Mouse (Mus musculus) adrenal gland, postnatal 36 days (tissue): ENCODE measurements at regions not wholly inside any gene's neighbourhood (a gene's known extent, or its start where the extent isn't known, plus 50 kb on each side); places are given as distances from the start of the nearest gene placed in this dataset.
A peak's percentile ranks its signal among the peaks of the same experiment; 100 is the strongest.

Experiments
- DNase-seq, 2 experiments: peaks; one replicate each; pipeline ENCODE4 v3.0.0; 2021; ENCODE audit warnings: mixed read lengths in 1 of 2

DNA sequence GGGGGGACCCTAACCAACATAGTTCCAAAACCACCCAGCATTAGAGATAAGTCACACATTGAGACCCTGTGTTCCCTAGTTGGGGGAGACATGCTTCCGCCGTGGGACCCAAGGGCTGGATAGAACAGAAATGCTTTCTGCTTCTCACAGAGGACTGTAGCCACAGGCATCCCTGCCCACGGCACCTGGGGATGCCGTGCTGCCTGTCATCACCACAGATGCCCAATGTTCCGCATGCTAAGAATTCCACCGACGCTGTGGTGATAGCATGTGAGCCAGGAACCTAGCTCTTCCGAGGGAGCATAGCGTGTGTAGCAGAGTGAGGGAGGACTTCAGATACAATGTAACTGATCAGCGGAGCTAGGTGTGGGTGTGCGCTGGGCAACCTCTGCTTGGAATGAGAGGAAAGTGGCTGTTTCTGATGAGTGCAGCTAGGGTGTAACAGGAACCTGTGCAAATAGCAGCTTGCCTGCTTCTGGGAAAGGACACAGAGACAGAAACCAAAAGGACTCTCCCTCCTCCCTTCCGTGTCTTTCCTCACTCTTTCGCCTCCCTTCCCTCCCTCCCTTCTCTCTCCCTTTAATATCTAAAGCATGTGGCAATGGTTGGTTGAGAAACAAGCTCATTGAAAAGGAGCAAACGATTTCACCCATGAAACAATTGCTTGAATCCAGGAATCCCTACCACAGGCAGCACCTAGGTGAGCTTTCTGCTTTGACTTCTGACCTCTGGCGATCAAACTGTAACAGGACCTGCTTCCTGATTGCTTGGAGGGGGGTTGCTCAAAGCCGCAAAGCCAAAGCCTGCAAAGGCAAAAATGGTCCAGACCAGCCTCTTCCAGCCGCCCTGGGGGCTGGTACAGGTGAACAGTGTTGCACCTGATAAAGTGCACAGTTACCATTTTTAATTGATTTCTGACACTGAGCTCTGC is 102.3 kb downstream of the Gm26897 start:
- no peak for DNase-seq

DNA sequence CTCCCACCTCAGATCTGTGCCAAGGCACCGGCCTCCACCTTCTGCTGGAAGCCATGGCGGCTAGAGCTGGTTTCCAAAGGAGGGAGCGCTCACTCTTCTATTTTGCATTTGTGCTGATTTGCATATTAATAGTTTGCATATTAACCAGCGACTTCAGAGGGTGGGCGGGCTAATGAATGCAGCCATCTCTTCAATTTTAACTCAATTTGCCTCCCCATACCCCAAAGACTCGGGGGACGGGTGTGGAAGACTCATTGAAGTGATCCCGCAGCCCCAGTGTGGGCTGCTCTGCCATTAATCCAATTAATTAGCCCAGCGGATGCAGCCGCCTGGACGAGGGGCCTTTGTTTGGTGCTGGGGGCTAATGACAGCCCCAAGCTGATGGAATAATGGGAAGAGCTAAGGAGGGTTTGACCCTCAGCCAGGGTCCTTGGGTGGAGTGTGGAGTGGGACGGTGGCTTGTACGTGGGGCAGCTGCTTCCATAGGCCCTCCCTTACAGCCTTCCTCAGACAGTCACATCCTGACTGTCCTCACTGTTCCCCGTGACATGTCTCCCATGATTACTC is 103.0 kb downstream of the Gm26897 start:
- DNase-seq, result no peak

DNA sequence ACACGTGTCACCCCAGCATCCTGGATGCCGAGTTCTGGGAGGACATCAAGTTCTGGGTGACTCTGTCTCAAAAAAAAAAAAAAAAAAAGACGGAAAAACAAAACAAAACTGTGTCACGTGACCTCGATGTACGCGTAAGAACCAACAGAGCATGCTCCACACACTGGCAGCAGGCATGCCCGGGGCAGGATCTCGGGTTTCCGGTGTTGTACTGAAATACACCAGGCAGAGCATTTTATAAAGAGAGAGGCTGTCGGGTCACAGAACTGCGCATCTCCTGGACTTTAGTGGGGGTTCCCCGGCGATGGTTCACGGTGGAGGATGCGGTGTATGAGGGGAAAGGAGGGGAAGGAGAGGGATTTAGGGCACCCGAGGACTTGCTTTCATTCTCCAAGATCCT is 108.7 kb downstream of the Gm26897 start:
- no peak for DNase-seq

DNA sequence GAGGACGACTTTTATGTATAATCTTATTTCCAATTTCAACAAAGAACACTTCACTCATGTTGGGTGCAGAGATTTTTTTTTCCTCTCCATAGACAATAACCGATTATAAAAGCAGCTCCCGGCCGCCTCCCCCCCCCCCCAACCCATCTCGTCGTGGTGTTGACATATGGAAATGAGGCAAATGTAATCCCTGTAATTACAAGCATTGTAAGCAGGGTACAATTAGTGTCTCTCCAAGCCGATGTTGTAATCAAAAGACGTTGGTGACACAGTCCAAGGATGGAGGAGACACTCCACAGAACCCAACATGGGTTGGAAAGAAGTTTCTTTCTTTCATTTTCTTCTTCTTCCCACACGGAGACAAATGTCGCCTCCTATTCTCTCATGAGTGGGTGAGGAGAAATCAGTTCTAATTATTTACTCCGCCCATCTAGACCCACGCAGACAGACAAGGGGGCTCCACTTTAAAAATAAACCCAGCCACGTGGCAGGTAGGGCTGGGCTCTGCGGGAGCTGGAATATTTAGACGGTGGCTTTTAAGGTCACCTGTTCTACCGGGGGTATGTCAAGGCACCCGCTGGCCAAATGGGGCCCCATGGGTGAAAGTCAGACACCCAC is 110.0 kb downstream of the Gm26897 start:
- DNase-seq, result no peak

DNA sequence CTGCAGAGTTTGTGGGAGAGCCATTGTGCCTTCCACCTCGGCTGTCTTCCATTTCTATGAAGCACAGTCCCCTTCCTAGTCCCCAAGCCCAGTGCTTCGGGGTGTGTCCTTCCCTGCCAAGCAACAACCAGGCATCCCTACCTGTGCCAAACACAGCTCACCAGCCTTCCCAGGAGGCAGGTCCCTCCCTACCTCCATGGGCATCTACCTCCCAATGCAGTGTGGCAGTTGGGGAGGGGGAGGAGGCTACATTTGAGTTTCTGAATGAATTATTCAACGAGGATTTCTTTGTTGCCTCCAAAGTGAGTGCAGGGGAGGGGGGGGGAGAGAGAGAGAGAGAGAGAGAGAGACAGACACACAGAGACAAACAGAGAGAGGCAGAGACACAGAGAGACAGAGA is 110.8 kb downstream of the Gm26897 start:
- no peak for DNase-seq

DNA sequence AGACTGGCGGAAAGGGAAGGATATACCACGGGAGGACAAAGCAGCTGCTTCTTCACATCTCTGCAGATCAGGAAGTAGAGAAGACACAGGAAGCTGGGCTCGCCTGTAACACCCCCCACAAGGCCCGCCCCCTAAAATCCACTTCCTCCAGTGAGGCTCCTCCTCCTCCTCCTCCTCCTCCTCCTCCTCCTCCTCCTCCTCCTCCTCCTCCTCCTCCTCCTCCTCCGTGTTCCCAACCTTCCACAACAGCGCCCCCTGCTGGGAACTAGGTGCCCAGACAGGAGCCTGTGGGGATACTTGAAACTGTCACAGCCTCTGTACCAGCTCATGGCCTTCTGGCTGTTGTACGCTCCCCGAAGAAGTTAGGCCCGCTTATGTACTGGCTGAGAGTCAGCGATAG is 115.2 kb downstream of the Gm26897 start:
- DNase-seq, result peak; percentile 1 to 3

DNA sequence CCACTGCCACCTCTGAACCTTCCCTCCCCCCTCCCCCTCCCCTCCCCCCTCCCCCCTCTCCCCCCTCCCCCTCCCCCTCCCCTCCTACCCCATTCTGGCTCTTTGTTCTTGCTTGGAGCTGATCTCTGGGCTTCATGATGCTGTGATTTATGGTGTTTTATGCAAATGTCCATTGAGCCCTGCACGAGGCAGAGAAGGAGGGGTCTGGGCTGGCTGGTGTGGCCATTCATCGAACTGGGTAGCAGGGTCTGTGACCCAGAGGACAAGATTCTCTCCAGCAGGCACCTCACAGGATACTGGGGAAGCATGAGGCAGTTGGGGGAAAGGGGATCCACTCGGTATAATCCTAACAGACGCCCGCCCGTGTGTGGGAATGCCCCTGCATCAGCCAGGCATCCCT is 119.0 kb downstream of the Gm26897 start:
- no peak for DNase-seq

DNA sequence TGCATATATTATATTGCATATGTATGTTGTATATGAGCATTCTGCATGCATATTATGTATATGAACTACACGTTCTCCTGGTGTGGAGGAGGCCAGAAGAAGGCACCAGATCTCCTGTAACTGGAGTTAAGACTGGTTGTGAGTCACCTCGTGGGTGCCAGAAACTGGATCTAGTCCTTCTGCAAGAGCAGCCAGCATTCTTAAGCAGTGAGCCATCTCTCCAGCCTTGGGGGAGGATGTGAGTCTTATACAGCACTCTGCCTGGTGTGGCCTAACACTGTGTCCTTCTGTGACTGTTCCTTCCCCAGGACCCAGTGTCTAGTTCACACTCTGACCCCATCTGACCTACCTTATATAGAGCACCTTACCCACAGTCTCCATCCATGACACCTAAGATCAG is 121.6 kb downstream of the Gm26897 start:
- no peak for DNase-seq

DNA sequence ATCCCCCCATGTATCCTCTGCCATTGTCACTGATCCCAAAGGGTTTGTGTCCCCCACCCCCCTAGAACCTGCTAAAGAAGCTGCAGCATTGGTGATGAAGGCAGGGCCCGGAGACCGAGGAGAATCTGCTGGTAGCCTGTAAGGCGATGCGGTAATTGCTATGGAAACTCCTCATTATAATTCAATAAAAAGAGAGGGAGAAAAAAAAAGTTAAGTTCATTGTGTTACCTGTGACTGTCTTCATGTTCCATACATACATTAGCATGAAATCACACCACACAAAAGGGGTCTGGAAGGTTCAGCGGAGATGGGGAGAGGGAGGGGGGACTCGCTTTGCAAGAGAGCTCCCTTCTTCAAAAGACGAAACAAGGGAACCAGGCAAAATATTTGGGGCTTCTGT is 123.5 kb downstream of the Gm26897 start:
- DNase-seq, result no peak

DNA sequence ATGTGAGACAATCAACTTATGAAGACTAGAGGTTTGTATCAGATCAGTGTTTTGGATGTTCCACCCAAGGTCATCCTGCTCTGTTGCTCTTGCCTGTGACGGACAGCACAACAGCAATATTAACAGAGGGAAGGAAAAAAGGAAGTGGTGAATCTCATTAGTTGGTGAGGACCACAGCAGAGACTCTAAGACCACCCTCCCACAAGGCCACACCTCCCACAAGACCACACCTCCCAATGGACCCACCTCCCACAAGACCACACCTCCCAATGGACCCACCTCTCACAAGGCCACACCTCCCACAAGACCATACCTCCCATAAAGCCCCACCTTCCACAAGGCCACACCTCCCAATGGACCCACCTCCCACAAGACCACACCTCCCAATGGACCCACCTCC is 126.7 kb downstream of the Gm26897 start:
- no peak for DNase-seq

DNA sequence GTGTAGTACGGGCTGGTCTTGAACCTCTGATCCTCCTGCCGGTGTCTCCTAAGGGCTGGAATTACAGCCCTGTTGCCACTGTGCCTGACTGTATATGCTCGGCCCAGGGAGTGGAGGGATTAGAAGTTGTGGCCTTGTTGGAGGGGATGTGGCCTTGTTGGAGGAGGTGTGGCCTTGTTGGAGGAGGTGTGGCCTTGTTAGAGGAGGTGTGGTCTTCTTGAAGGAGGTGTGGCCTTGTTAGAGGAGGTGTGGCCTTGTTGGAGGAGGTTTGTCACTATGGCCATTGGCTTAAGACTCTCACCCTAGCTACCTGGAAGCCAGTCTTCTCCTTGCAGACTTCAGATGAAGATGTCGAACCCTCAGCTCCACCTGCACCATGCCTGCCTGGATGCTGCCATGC is 128.6 kb downstream of the Gm26897 start:
- no peak for DNase-seq

DNA sequence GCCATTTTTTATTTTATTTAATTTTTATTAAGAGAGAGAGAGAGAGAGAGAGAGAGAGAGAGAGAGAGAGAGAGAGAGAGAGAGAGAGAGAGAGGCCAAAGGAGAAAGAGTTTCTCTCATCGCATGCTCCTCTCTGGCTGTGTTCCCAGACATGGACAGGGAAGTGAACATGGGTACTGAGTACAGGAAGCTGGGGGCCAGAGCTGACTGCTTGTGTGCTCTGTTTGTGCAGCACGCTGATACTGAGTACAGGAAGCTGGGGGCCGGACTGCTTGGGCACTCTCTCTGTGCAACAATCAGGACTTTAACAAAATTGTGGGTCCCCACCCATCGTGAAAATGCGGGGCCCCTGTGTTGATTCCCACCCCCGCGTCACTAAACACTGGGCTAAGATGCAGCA is 130.2 kb downstream of the Gm26897 start:
- no peak for DNase-seq

DNA sequence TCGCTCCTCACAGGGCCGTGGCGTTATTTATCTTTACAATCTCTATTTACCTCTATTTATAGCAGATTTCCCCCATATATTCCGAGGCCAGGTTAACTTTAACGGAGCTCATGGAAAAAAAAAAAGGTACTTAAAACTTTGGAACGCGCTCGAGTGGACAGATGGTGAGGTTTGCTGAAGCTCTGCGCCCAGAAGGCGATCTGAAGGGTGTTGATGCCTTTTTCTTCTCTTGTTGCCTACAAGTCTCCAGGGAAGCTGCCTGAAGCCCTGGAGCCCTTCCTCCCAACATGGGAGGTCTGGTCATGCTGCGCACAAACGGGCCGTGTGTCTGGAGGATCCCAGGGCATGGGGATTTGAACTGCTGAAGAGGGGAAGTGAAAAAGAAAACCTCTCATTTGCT is 130.9 kb downstream of the Gm26897 start:
- no peak for DNase-seq

DNA sequence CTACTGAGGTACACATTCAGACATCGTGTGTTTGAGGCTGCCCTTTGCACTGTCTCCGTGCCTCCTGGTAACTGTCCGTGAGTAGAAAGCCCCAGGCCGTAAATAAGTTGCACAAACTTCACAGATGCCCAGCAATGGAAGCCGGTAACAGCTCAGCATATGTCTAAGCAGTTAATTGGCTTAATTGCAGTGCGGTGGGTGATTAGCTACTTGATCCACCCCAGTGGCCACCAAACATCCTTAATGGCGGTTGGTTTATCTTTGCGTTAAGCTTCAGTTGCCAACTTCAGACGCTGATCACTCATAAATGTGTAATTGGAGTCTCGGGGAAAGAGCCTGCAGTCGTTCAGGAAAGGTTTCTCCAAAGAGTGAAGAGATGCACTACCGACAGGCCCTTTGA is 135.3 kb downstream of the Gm26897 start:
- no peak for DNase-seq

DNA sequence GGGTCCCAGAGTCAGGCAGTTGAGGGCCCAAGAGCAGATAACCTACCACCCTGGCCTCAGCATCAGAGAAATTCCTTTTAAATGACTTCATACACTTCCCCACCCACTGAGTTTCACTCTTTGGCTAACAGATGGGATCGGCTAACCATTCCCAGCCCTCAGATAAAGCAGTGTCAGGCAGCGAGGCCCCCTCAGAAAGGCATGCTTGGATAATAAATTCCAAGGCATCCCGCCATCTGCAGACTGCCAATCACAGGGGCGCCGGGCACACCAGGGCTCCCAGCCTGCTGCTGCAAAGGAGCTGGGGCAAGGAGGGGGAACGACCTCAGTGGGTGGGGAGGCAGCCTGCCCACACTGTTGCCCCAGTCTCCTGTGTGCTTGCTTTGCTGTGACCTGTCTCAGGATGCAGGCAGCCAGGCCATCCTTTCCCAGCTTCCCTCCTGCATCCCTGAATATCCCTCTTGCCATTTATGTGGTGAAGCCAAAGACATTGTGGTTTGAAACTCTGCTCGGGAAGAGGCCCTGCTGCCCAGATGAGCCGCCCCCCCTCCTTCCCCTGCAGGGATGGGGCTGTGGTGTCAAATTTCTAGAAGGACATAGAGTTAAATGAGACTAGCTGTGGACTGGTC is 143.6 kb downstream of the Gm26897 start:
- DNase-seq, result no peak

DNA sequence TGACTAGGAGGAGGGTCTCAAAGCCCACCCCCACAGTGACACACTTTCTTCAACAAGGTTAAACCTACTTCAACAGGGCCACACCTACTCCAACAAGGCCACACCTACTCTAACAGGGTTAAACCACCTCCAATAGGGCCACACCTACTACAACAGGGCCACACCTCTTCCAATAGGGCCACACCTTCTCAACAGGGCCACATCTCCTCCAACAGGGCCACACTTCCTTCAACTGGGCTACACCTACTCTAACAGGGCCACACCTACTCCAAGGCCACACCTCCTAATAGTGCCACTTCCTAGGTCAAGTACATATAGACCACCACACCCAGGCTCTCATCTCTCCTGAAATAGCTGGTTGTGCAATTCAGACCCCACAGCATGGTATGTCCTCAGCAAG is 145.3 kb downstream of the Gm26897 start:
- no peak for DNase-seq

DNA sequence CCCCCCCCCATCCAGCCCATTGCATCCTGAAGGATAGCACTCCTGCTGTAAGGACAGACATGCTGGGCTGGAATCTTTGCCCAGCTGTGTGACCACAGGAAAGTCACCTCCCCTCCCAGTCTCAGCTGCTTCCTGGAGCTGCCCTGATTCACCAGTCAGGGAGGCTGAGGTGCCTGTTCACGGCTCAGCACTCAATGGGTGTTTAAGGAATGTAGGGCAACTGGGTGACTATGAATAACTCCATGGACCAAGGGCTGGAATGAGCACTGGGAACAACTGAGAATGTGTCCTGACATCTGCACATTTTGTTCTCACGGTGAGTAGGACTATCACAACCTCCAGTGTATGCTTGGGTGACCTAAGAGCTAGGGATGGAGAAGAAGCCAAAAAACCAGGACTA is 146.5 kb downstream of the Gm26897 start:
- DNase-seq, result no peak

DNA sequence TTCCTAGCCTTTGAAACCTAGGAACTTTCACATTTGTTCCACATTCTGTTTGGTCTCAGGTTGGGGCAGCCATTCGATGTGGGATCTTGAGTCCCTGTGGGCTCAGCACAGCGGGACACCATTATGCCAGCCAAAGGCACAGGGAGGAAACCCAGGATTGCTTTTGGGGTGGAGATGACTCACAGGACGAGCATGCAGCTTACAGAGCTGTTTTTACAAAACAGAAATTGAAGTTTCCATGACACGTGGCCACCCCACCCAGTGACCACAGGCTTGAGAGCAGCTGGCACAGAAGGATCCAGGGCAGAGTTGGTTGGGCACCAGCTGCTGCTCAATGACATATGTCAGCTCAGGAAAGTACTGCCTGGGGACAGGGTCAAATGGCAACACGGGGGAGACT is 147.8 kb downstream of the Gm26897 start:
- DNase-seq, result peak in 1 of 2 experiments; percentile 23

DNA sequence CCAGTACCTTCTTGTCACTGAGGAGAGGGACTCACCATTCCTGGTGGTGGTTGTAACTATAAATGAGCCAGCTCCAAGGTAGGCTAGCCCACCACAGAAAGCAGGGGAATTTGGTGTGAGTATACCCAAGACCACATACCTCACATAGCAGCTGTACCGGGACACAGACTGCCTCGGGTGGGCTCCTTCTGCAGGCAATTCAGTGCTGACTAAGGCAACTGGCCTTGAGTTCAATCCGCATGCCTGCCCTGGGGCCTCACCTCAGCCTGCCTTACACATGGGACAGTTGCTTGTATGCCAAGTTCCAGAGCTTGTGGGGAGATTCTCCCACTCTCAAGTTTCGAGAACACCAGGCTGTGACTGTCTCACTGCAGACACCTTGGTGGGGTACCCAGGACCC is 153.6 kb downstream of the Gm26897 start:
- no peak for DNase-seq

DNA sequence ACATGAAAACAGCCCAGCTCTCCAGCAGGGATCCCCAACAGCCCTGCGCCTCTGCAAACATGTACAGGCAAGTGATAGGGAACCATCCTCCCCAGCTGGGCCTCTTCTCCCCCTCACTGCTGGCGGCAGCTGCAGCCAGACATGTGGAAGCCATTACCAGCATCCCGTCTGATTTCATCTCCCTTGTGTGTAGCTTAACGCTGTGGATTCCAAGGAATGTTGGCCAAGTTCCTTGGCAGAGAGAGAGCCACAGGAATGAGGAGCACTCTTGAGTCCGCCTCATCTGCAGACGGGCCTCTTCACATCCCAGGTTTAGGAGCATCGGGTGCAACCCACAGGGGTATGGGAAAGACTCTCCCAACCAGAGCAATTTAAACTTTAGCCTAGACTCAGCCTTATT is 157.1 kb downstream of the Gm26897 start:
- peak in 1 of 2 experiments; percentile 20 for DNase-seq

DNA sequence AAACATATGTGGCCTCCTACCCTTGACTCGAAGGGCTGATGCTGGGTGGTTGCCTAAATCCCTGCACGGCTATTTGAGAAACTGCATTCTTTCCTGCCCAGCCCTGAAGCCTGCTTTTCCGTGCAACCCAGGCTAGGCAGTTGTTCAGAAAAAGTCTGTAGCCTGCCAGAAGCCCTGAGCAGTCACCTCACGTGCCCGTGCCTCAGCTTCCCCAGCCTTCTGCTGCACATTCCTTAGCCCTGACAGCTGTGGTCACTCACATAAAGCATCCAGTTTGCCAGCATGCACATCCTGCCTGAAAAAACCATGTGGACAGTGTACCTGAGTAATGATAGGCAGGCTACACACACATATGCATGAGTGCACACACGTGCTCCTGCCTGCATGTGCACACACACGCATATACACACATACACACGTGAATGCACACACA is 157.6 kb downstream of the Gm26897 start:
- DNase-seq, result no peak

DNA sequence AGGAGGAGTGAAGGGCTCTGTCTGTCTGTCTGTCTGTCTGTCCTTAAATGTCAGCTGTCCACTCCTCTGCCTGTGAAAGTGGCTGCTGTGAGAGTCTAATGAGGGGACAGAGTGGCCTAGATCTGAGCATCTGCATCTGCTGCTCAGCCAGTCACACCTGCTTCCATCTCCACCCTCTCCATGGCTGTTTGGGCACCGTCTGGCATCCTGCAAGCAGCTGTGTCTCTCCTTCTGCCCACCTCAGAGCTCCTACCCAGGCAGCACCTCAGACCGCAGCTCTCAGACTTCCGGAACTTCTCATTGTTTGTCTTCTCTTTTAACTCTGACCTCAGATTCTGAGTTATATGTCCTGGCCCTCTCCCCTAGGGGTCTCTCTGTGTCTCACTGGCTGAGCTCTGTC is 159.2 kb downstream of the Gm26897 start:
- DNase-seq, result no peak

DNA sequence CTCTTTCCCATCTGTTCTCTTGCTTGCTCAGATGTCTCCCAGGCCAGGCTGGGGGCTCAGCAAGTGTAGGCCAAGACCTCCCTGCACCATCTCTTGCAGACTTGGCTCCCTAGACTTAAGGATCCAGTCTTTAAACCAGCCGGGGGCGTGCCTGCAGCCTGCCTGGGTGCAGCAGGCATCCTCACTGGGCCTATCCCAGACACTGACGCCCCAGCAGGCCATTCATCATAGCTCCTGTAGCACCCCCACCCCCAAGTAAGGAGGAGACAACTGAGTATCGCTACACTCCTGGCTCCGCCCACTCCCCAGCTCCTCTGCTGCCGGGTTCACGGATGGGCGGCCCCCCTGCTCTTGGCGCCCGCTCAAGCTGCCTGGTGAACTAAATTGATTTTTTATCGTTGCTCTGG is 160.2 kb downstream of the Gm26897 start:
- peak; percentile 26 to 54 for DNase-seq
